Comparison of ENCODE assay signal across 18 mouse cellular contexts in genomic region chr3:55088843-55089242, GRCm38 (mm10). TPM values are rescaled to one million over a fixed set of nuclear protein-coding genes. Genes with fewer than 3 reads are reported as not detected.
DNase-seq lines count a peak whose midpoint lies in the region; ATAC-seq and TF ChIP-seq lines count a peak whose summit lies in the region.
"Had no signal": no experiment of that assay in that cellular context is flagged by ENCODE, and none has a peak within 500 bp of the region (broad histone marks: within the 10 kb centered on the region; RNA-seq: fewer than 3 reads in every experiment).

No protein-coding gene starts in this region.

- no peak overlapping the region for H3K27ac ChIP-seq in kidney, adult 2 months (ENCODE audit: insufficient read depth, low read depth, low read length)
- no peak overlapping the region for H3K27ac ChIP-seq in kidney, embryonic 16.5 days (ENCODE audit: low read length)
- H3K27ac ChIP-seq in intestine, postnatal 0 days (ENCODE audit: low read depth, low read length): peak overlapping the region; percentile 67
- no peak overlapping the region for H3K27ac ChIP-seq in limb, embryonic 10.5 days
- H3K27ac ChIP-seq: embryonic facial prominence, embryonic 15.5 days; forebrain, embryonic 10.5 days; forebrain, embryonic 15.5 days; hindbrain, embryonic 12.5 days had no signal

- peak; percentile 58 for DNase-seq in kidney, adult 2 months
- peak; percentile 40 to 65 for DNase-seq in kidney, postnatal 25 days
- DNase-seq in limb, embryonic 10.5 days (ENCODE audit: low spot score): no peak
- DNase-seq: adrenal gland, adult 2 months; cerebellum, adult 2 months; embryo, embryonic 11 days; gastrocnemius, postnatal 36 days had no signal

- no peak overlapping the region for H3K4me3 ChIP-seq in kidney, adult 2 months (ENCODE audit: insufficient read depth, low read depth, low read length)
- no peak overlapping the region for H3K4me3 ChIP-seq in kidney, embryonic 16.5 days (ENCODE audit: low read length)
- no peak overlapping the region for H3K4me3 ChIP-seq in intestine, postnatal 0 days (ENCODE audit: low read depth, low read length)
- no peak overlapping the region for H3K4me3 ChIP-seq in limb, embryonic 10.5 days
- H3K4me3 ChIP-seq: embryonic facial prominence, embryonic 15.5 days; erythroblast, embryonic 14.5 days; forebrain, embryonic 10.5 days; forebrain, embryonic 15.5 days; hindbrain, embryonic 12.5 days had no signal

- no peak for ATAC-seq in kidney, embryonic 16.5 days (ENCODE audit: low FRiP score, low TSS enrichment)
- no peak; the same call in 1 of the 2 replicates for ATAC-seq in intestine, postnatal 0 days
- ATAC-seq in activated CD4-positive, CD25-positive, alpha-beta regulatory T cell, adult 4 months: no peak
- ATAC-seq: forebrain, embryonic 15.5 days; Patski had no signal

- no peaks in the 10 kb centered on the region for H3K27me3 ChIP-seq in kidney, adult 2 months (replicated peaks; ENCODE audit: control insufficient read depth, insufficient read depth, low read length)
- no peaks in the 10 kb centered on the region for H3K27me3 ChIP-seq in kidney, embryonic 16.5 days (ENCODE audit: insufficient read depth, low read length)
- no peaks in the 10 kb centered on the region for H3K27me3 ChIP-seq in intestine, postnatal 0 days (replicated peaks; ENCODE audit: control insufficient read depth, insufficient read depth, low read length)
- H3K27me3 ChIP-seq in limb, embryonic 10.5 days (ENCODE audit: low read depth, poor library complexity, severe bottlenecking): no peaks in the 10 kb centered on the region
- H3K27me3 ChIP-seq: CH12.LX; embryonic facial prominence, embryonic 15.5 days; forebrain, embryonic 15.5 days; hindbrain, embryonic 12.5 days; Patski had no signal

- no peaks in the 10 kb centered on the region for H3K4me1 ChIP-seq in kidney, adult 2 months (ENCODE audit: control insufficient read depth, insufficient read depth, low read length)
- no peaks in the 10 kb centered on the region for H3K4me1 ChIP-seq in kidney, embryonic 16.5 days (ENCODE audit: insufficient read depth, low read length)
- 0 out of 2 replicates have a peak, but pooled peaks cover 3% of the 10 kb centered on the region for H3K4me1 ChIP-seq in intestine, postnatal 0 days (replicated peaks; ENCODE audit: control insufficient read depth, insufficient read depth, low read length)
- no peaks in the 10 kb centered on the region for H3K4me1 ChIP-seq in limb, embryonic 10.5 days
- H3K4me1 ChIP-seq: embryonic facial prominence, embryonic 15.5 days; forebrain, embryonic 10.5 days had no signal

- no peak for TF ChIP-seq CTCF in kidney, adult 2 months (conservative IDR thresholded peaks at IDR 0.05; ENCODE audit: insufficient read depth, insufficient read length, low read depth, low read length)
- no peak for TF ChIP-seq CTCF in intestine, postnatal 0 days (IDR thresholded peaks at IDR 0.05; ENCODE audit: low read depth)

- no peak overlapping the region for H3K4me2 ChIP-seq in kidney, embryonic 16.5 days (replicated peaks; ENCODE audit: low read depth, low read length)
- peak overlapping the region; percentile 6; the same call in 1 of the 2 replicates for H3K4me2 ChIP-seq in intestine, postnatal 0 days (replicated peaks; ENCODE audit: low read depth)
- H3K4me2 ChIP-seq: embryonic facial prominence, embryonic 15.5 days; forebrain, embryonic 15.5 days; hindbrain, embryonic 12.5 days had no signal

- no peaks in the 10 kb centered on the region for H3K36me3 ChIP-seq in kidney, adult 2 months (ENCODE audit: control insufficient read depth, insufficient read depth, low read length)
- H3K36me3 ChIP-seq in kidney, embryonic 16.5 days (ENCODE audit: insufficient read depth, low read length): no peaks in the 10 kb centered on the region
- no peaks in the 10 kb centered on the region for H3K36me3 ChIP-seq in intestine, postnatal 0 days (ENCODE audit: control insufficient read depth, insufficient read depth)
- H3K36me3 ChIP-seq in limb, embryonic 10.5 days: no peaks in the 10 kb centered on the region
- H3K36me3 ChIP-seq: embryonic facial prominence, embryonic 15.5 days; forebrain, embryonic 10.5 days; forebrain, embryonic 15.5 days; hindbrain, embryonic 12.5 days had no signal

- TF ChIP-seq POLR2A in kidney, adult 2 months (IDR thresholded peaks at IDR 0.05; ENCODE audit: low read depth, low read length): no peak

- H3K9me3 ChIP-seq in kidney, embryonic 16.5 days (ENCODE audit: low read length): no peaks in the 10 kb centered on the region
- H3K9me3 ChIP-seq in intestine, postnatal 0 days (ENCODE audit: control insufficient read depth): no peaks in the 10 kb centered on the region
- no peaks in the 10 kb centered on the region for H3K9me3 ChIP-seq in limb, embryonic 10.5 days (replicated peaks)
- H3K9me3 ChIP-seq: embryonic facial prominence, embryonic 15.5 days; forebrain, embryonic 10.5 days; forebrain, embryonic 15.5 days; hindbrain, embryonic 12.5 days had no signal

- no peak overlapping the region for H3K9ac ChIP-seq in kidney, embryonic 16.5 days (replicated peaks; ENCODE audit: low read length)
- H3K9ac ChIP-seq in intestine, postnatal 0 days (ENCODE audit: low read depth, low read length): no peak overlapping the region
- H3K9ac ChIP-seq: embryonic facial prominence, embryonic 15.5 days; forebrain, embryonic 15.5 days; hindbrain, embryonic 12.5 days had no signal

- 52% methylated on average over 3 of the region's 3 CpGs for WGBS in kidney, adult 2 months
- 64% methylated on average over 3 of the region's 3 CpGs for WGBS in kidney, embryonic 16.5 days
- 38% methylated on average over 3 of the region's 3 CpGs for WGBS in intestine, postnatal 0 days
- 83% methylated on average over 3 of the region's 3 CpGs for WGBS in limb, embryonic 10.5 days

RNA-seq across cellular contexts. Expression of gene Spg20, which starts 23.1 kb away (rescaled TPM):
- 10.1 and 10.9 TPM in 2 replicates for polyA plus RNA-seq in kidney, adult 2 months (2012; rRNA removed)
- 44.3 and 45.7 TPM in 2 replicates for polyA plus RNA-seq in kidney, embryonic 16.5 days (2015; fragmentation: Nextera tagmentation; extraction: Ambion mirVana)
- polyA plus RNA-seq in intestine, postnatal 0 days (2015; fragmentation: Nextera tagmentation; extraction: Ambion mirVana): 27.9 and 30.0 TPM in 2 replicates
- 10 to 100 TPM; 15.8 to 18.6 TPM for polyA plus RNA-seq in activated CD4-positive, CD25-positive, alpha-beta regulatory T cell, adult 4 months (2017; shearing (Covaris generic))
- 72.5 and 88.5 TPM in 2 replicates for polyA plus RNA-seq in limb, embryonic 10.5 days (2016; fragmentation: Nextera tagmentation; extraction: Ambion mirVana)

RNA-seq across cellular contexts. Expression of gene Ccna1, which starts 33.5 kb away (rescaled TPM):
- polyA plus RNA-seq in kidney, adult 2 months (2012; rRNA removed): not detected in 2 replicates
- 1.1 and 3.1 TPM in 2 replicates for polyA plus RNA-seq in kidney, embryonic 16.5 days (2015; fragmentation: Nextera tagmentation; extraction: Ambion mirVana)
- 0.86 and 1.3 TPM in 2 replicates for polyA plus RNA-seq in intestine, postnatal 0 days (2015; fragmentation: Nextera tagmentation; extraction: Ambion mirVana)
- not detected for polyA plus RNA-seq in activated CD4-positive, CD25-positive, alpha-beta regulatory T cell, adult 4 months (2017; shearing (Covaris generic))
- 0.85 and 2.6 TPM in 2 replicates for polyA plus RNA-seq in limb, embryonic 10.5 days (2016; fragmentation: Nextera tagmentation; extraction: Ambion mirVana)
- polyA plus RNA-seq: adrenal gland, adult 2 months; erythroblast, embryonic 14.5 days had no signal

RNA-seq across cellular contexts. Expression of gene Ccdc169, which starts 48.3 kb away (rescaled TPM):
- 0.16 and 0.23 TPM in 2 replicates for polyA plus RNA-seq in kidney, adult 2 months (2012; rRNA removed)
- polyA plus RNA-seq in kidney, embryonic 16.5 days (2015; fragmentation: Nextera tagmentation; extraction: Ambion mirVana): not detected in 2 replicates
- 0.09 TPM in 2 replicates for polyA plus RNA-seq in intestine, postnatal 0 days (2015; fragmentation: Nextera tagmentation; extraction: Ambion mirVana)
- not detected for polyA plus RNA-seq in activated CD4-positive, CD25-positive, alpha-beta regulatory T cell, adult 4 months (2017; shearing (Covaris generic))
- 0.06 and 0.08 TPM in 2 replicates for polyA plus RNA-seq in limb, embryonic 10.5 days (2016; fragmentation: Nextera tagmentation; extraction: Ambion mirVana)
- polyA plus RNA-seq: adrenal gland, adult 2 months; erythroblast, embryonic 14.5 days; forebrain, embryonic 10.5 days; heart, embryonic 14.5 days had no signal
